Mouse (Mus musculus): ENCODE measurements at regions not wholly inside any gene's neighbourhood (a gene's known extent, or its start where the extent isn't known, plus 50 kb on each side); places are given as distances from the start of the nearest gene placed in this dataset.
"Not testable (repeated sequence)": the region's sequence is repeated elsewhere in the genome, so short reads cannot be mapped to it uniquely, and the experiment has no call there.

GRCm38 (mm10) chrX:50607636-50608035 is 179.3 kb upstream of the Olfr1324 start:
- H3K36me3 ChIP-seq (ENCODE audit: control insufficient read depth, insufficient read depth, low read length), result no peaks in the 10 kb centered on the region
- peak overlapping the region; percentile 26; the same call in 1 of the 2 replicates for H3K27ac ChIP-seq
- H3K79me2 ChIP-seq (replicated peaks; ENCODE audit: control insufficient read depth, insufficient read depth, low read length), result no peaks in the 10 kb centered on the region
- H3K27me3 ChIP-seq (ENCODE audit: control insufficient read depth, insufficient read depth, low read length), result no peaks in the 10 kb centered on the region
- peak overlapping the region; percentile 29; the same call in 1 of the 2 replicates for H3K4me3 ChIP-seq
- WGBS, result 67% methylated on average over 7 of the region's 7 CpGs
- H3K4me1 ChIP-seq (ENCODE audit: control insufficient read depth, insufficient read depth, low read length), result no peaks in the 10 kb centered on the region
- H3K9ac ChIP-seq (ENCODE audit: low read depth, low read length), result no peak overlapping the region
- intact Hi-C loops (cut with DNase I), result no loop called here
- peak in 1 of 2 experiments; percentile 86 for DNase-seq
- TF ChIP-seq CTCF (IDR thresholded peaks at IDR 0.05) (peak; percentile 67), EP300 (IDR thresholded peaks at IDR 0.05; ENCODE audit: insufficient read depth, low read depth, low read length) (no peak)

DNA sequence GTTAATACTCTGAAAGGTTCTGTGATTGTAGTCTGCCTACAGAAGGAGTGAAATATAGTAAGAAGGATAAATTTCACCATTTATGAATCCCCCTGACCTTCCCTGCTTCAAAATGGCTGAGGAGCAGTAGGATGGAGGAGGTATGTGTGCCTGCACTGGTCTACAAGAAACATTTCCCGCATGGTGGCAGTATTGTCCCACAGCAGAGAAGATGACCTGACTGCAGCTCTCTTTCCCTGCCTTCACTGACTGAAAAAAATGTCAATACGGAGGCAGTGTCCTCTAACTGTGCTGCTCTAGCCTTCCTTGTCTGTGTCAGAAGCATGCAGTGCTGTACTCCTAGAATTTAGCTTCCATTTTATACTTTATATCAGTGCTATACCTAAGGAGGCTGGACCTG is 177.2 kb upstream of the Olfr1324 start:
- peak overlapping the region; percentile 36 for H3K4me3 ChIP-seq
- peak overlapping the region; percentile 69 for H3K27ac ChIP-seq
- H3K27me3 ChIP-seq (ENCODE audit: control insufficient read depth, insufficient read depth, low read length); H3K4me1 ChIP-seq (ENCODE audit: control insufficient read depth, insufficient read depth, low read length); H3K79me2 ChIP-seq (replicated peaks; ENCODE audit: control insufficient read depth, insufficient read depth, low read length); H3K9ac ChIP-seq (ENCODE audit: low read depth, low read length); H3K36me3 ChIP-seq (ENCODE audit: control insufficient read depth, insufficient read depth, low read length); intact Hi-C loops (cut with DNase I): not testable (repeated sequence)
- 53% methylated on average over 2 of the region's 2 CpGs for WGBS
- peak; percentile 69 for TF ChIP-seq CTCF (IDR thresholded peaks at IDR 0.05)
- peak in 1 of 2 experiments; percentile 81 for DNase-seq

GRCm38 (mm10) chrX:50604995-50605394 is 176.7 kb upstream of the Olfr1324 start:
- 60% methylated on average over 4 of the region's 4 CpGs for WGBS
- H3K27me3 ChIP-seq (ENCODE audit: control insufficient read depth, insufficient read depth, low read length); intact Hi-C loops (cut with DNase I); H3K79me2 ChIP-seq (replicated peaks; ENCODE audit: control insufficient read depth, insufficient read depth, low read length); H3K4me1 ChIP-seq (ENCODE audit: control insufficient read depth, insufficient read depth, low read length); H3K36me3 ChIP-seq (ENCODE audit: control insufficient read depth, insufficient read depth, low read length); H3K9ac ChIP-seq (ENCODE audit: low read depth, low read length): not testable (repeated sequence)
- DNase-seq, result peak; percentile 7 to 92
- Histone ChIP-seq H3K27ac (peak overlapping the region; percentile 69), H3K4me3 (peak overlapping the region; percentile 36)
- peak; percentile 53 for TF ChIP-seq CTCF (IDR thresholded peaks at IDR 0.05)

GRCm38 (mm10) chrX:50602881-50603280 is 174.6 kb upstream of the Olfr1324 start:
- H3K9ac ChIP-seq (ENCODE audit: low read depth, low read length); H3K36me3 ChIP-seq (ENCODE audit: control insufficient read depth, insufficient read depth, low read length); H3K4me1 ChIP-seq (ENCODE audit: control insufficient read depth, insufficient read depth, low read length); H3K79me2 ChIP-seq (replicated peaks; ENCODE audit: control insufficient read depth, insufficient read depth, low read length); intact Hi-C loops (cut with DNase I); H3K27me3 ChIP-seq (ENCODE audit: control insufficient read depth, insufficient read depth, low read length): not testable (repeated sequence)
- TF ChIP-seq CTCF (IDR thresholded peaks at IDR 0.05), result peak; percentile 69
- Histone ChIP-seq H3K27ac (peak overlapping the region; percentile 75), H3K4me3 (peak overlapping the region; percentile 45)
- WGBS, result 62% methylated on average over 3 of the region's 3 CpGs
- DNase-seq, result peak; percentile 4 to 89

- H3K4me1 ChIP-seq (ENCODE audit: control insufficient read depth, insufficient read depth, low read length); H3K27me3 ChIP-seq (ENCODE audit: control insufficient read depth, insufficient read depth, low read length); intact Hi-C loops (cut with DNase I); H3K36me3 ChIP-seq (ENCODE audit: control insufficient read depth, insufficient read depth, low read length); H3K79me2 ChIP-seq (replicated peaks; ENCODE audit: control insufficient read depth, insufficient read depth, low read length); H3K9ac ChIP-seq (ENCODE audit: low read depth, low read length): not testable (repeated sequence)
- 72% methylated on average over 9 of the region's 9 CpGs for WGBS
- Histone ChIP-seq H3K27ac (peak overlapping the region; percentile 75), H3K4me3 (peak overlapping the region; percentile 45)
- TF ChIP-seq CTCF (IDR thresholded peaks at IDR 0.05), result peak; percentile 45
- DNase-seq, result peak in 1 of 2 experiments; percentile 78
Observed at GRCm38 (mm10) chrX:50602461-50602875, 174.2 kb upstream of the Olfr1324 start.

- H3K36me3 ChIP-seq (ENCODE audit: control insufficient read depth, insufficient read depth, low read length); H3K79me2 ChIP-seq (replicated peaks; ENCODE audit: control insufficient read depth, insufficient read depth, low read length); H3K9ac ChIP-seq (ENCODE audit: low read depth, low read length); H3K27me3 ChIP-seq (ENCODE audit: control insufficient read depth, insufficient read depth, low read length); H3K4me1 ChIP-seq (ENCODE audit: control insufficient read depth, insufficient read depth, low read length): not testable (repeated sequence)
- DNase-seq, result peak in 1 of 2 experiments; percentile 85
- Histone ChIP-seq H3K4me3 (peak overlapping the region; percentile 54), H3K27ac (peak overlapping the region; percentile 89)
- TF ChIP-seq CTCF (IDR thresholded peaks at IDR 0.05), result peak; percentile 66
- WGBS, result 64% methylated on average over 3 of the region's 3 CpGs
- intact Hi-C loops (cut with DNase I), result loop anchor here (2.0 kb wide), 1 partner anchor 19 kb away; no protein-coding TSS in a partner anchor
Observed at GRCm38 (mm10) chrX:50600262-50600661, 172.0 kb upstream of the Olfr1324 start.

GRCm38 (mm10) chrX:50599780-50600179 is 171.5 kb upstream of the Olfr1324 start:
- WGBS, result 71% methylated on average over 4 of the region's 4 CpGs
- intact Hi-C loops (cut with DNase I), result loop anchor here (2.0 to 5.0 kb wide), 2 partner anchors 19 to 47 kb away; no protein-coding TSS in a partner anchor
- DNase-seq, result peak in 1 of 2 experiments; percentile 76
- Histone ChIP-seq H3K27ac (peak overlapping the region; percentile 89), H3K36me3 (ENCODE audit: control insufficient read depth, insufficient read depth, low read length) (no peaks in the 10 kb centered on the region), H3K4me1 (ENCODE audit: control insufficient read depth, insufficient read depth, low read length) (no peaks in the 10 kb centered on the region), H3K79me2 (replicated peaks; ENCODE audit: control insufficient read depth, insufficient read depth, low read length) (no peaks in the 10 kb centered on the region), H3K4me3 (peak overlapping the region; percentile 54), H3K27me3 (ENCODE audit: control insufficient read depth, insufficient read depth, low read length) (no peaks in the 10 kb centered on the region), H3K9ac (ENCODE audit: low read depth, low read length) (no peak overlapping the region)
- TF ChIP-seq CTCF (IDR thresholded peaks at IDR 0.05) (peak; percentile 65), POLR2A (IDR thresholded peaks at IDR 0.05; ENCODE audit: insufficient read depth, low read depth, low read length) (no peak), EP300 (IDR thresholded peaks at IDR 0.05; ENCODE audit: insufficient read depth, low read depth, low read length) (no peak)

- 78% methylated on average over 3 of the region's 3 CpGs for WGBS
- H3K4me3 ChIP-seq, result peak overlapping the region; percentile 39; the same call in 1 of the 2 replicates
- intact Hi-C loops (cut with DNase I), result loop anchor here (5.0 kb wide), 1 partner anchor 45 kb away; no protein-coding TSS in a partner anchor
Observed at GRCm38 (mm10) chrX:50597626-50598025, 169.3 kb upstream of the Olfr1324 start.

More at GRCm38 (mm10) chrX:50597626-50598025, 169.3 kb upstream of the Olfr1324 start:
- not testable (repeated sequence) for H3K4me1 ChIP-seq (ENCODE audit: control insufficient read depth, insufficient read depth, low read length); H3K9ac ChIP-seq (ENCODE audit: low read depth, low read length); H3K79me2 ChIP-seq (replicated peaks; ENCODE audit: control insufficient read depth, insufficient read depth, low read length); H3K36me3 ChIP-seq (ENCODE audit: control insufficient read depth, insufficient read depth, low read length); H3K27me3 ChIP-seq (ENCODE audit: control insufficient read depth, insufficient read depth, low read length)
- peak in 1 of 2 experiments; percentile 34 for DNase-seq
- peak overlapping the region; percentile 70 for H3K27ac ChIP-seq
